Mouse (Mus musculus): ENCODE results near the gene Gm21969.

GRCm38 (mm10) chr4:139650907-139651306 lies 47.9 kb downstream of the Gm21969 start:
- TF ChIP-seq CTCF (IDR thresholded peaks at IDR 0.05; ENCODE audit: insufficient read depth, low read length): no peak
- no peak for TF ChIP-seq POLR2A (IDR thresholded peaks at IDR 0.05; ENCODE audit: borderline replicate concordance, extremely low read depth, low read depth, low read length)
